Mouse (Mus musculus): ENCODE results near the gene Psmb3.

- no peak for TF ChIP-seq POLR2A (IDR thresholded peaks at IDR 0.05; ENCODE audit: borderline replicate concordance, extremely low read depth, low read depth, low read length)
- TF ChIP-seq CTCF (IDR thresholded peaks at IDR 0.05; ENCODE audit: insufficient read depth, low read length) = 0 out of 2 replicates have a peak, but pooled peaks have one; percentile 7
Measured at GRCm38 (mm10) chr11:97698741-97699611, 4.2 kb upstream of the Psmb3 start.

All from lung, adult 2 months (tissue).